Mouse (Mus musculus) ovary, adult 18-20 months (tissue): ENCODE data around the gene Napsa.

Source experiments
- DNase-seq: peaks from one replicate; pipeline ENCODE4 v3.0.0; 2022; ENCODE audit warnings: low spot score, mixed read lengths

Napsa gene

DNA sequence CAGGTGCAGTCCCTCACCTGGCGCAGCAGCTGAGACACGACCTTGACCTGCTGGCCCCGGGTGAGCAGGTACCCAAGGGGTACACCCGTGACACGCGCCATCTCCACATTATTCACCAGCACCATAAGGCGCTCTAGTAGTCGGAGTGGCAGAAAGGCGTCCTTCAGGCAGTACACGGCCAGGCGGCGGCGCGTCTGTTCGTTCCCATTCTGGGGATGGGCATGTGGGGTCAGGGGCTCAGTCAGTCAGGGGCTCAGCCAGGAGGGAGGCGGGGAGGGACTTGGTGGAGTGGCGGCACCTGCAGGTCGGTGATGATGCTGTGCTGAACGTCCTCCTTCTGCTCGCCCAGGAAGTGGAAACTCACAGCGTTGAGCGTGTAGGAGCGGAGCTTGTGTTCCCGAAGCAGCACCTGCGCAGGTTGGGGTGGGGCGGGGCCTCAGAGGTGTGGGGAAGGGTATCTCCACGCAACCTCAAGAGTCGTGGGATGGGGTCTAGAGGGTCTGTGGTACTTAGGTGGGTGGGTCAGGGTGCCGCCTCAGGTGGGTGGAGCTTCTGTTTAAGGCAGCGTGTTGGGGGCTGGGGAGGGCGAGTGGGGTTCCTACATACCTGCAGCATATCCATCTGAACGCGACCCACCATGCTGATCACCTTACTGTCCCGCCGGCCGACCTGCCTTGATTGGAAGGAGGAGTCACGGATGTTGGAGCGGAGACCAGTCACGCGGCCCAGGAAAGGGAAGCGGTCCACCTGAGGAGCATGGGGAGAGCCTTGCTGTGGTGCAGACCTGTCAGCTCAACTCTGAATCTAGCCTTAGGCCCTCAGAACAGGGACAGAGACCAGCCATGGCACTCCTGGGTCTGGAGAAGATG is 33.2 kb upstream of the Napsa start:
- DNase-seq = no peak

- DNase-seq = no peak
Measured at GRCm38 (mm10) chr7:44542555-44542954, 29.6 kb upstream of the Napsa start.

GRCm38 (mm10) chr7:44543071-44543470 is 29.1 kb upstream of the Napsa start:
- no peak for DNase-seq

DNA sequence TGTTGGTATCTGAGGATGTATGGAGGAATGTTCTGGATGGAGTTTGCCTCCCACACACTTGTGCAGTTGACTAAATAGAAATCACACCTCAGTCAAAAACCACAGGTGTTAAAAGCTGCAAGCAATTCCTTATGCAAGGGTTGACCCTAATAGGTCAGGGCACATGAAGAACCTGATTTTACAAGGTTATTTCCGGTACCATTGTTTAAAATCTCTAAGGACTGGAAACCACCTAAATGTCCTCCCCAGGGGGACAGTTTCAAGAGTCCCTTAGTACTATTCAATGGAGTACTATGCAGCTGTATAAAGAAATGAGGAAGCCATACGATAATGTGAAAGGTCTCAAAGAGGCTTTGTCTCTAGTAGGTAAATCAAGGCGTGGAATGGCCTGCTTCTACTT is 25.9 kb upstream of the Napsa start:
- DNase-seq = no peak

DNA sequence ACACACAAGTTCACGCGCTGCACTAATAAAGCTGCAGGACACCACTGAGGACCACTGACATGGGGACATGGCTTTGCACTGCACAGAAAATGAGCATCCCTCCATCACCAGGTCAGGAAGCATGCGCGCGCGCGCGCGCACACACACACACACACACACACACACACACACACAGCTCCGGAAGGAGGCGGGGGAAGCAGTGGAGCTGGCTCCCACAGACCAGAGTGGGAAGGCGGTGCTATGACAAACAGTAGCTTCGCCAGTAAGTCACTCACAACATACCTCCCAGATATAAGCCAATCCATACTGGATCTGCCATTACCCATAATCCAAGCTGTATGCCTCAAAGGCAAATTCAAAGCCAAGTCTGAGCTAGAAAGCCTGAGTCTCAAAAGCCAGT is 25.1 kb upstream of the Napsa start:
- DNase-seq = no peak

GRCm38 (mm10) chr7:44547725-44548124 is 24.5 kb upstream of the Napsa start:
- DNase-seq = no peak

- peak; percentile 98 for DNase-seq
Measured at GRCm38 (mm10) chr7:44548497-44549087, 23.6 kb upstream of the Napsa start, which contains the start of gene Pold1. TSS of gene Pold1 (minus strand) at chr7:44548849.

- DNase-seq = no peak
Measured at GRCm38 (mm10) chr7:44549621-44550408, 22.4 kb upstream of the Napsa start.

- DNase-seq = no peak
Measured at GRCm38 (mm10) chr7:44550409-44550678, 21.8 kb upstream of the Napsa start.

DNA sequence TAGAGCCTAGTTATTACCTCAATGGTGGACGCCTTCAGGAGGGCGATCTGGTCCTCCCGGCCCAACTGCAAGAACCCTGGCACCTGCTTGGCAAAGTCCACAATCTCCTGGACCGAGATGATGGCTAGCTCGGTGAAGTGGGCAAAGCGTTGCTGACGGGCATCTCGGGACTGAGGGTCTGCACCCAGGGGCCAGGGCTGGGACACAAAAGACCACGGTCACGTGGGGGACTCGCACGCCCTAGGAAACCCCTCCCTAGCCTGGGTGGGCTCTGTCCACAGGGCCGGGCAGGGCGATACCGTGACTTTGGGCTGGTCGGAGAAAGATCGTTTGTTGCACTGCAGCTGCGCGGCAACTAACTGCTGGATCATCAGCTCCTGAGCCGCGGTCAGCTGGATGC is 20.9 kb upstream of the Napsa start:
- no peak for DNase-seq

DNA sequence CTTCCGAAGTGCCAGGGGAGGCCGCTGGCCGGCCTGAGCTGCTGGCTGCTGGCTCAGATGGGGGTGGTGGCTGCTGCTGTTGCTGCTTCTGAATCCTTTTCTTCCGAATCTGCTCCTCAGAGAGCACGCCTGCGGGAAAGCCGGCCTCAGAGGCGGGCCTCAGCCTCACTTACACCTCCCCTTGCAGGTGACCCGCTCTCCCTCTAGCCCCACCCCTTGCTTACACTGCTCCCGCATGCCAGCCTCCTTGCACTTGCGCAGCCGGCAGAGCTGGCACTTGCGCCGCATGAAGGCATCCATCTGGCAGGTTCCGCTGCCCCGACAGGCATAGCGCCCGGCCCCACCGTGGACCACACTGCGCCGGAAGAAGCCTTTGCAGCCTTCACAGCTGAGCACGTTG is 20.4 kb upstream of the Napsa start:
- no peak for DNase-seq

DNA sequence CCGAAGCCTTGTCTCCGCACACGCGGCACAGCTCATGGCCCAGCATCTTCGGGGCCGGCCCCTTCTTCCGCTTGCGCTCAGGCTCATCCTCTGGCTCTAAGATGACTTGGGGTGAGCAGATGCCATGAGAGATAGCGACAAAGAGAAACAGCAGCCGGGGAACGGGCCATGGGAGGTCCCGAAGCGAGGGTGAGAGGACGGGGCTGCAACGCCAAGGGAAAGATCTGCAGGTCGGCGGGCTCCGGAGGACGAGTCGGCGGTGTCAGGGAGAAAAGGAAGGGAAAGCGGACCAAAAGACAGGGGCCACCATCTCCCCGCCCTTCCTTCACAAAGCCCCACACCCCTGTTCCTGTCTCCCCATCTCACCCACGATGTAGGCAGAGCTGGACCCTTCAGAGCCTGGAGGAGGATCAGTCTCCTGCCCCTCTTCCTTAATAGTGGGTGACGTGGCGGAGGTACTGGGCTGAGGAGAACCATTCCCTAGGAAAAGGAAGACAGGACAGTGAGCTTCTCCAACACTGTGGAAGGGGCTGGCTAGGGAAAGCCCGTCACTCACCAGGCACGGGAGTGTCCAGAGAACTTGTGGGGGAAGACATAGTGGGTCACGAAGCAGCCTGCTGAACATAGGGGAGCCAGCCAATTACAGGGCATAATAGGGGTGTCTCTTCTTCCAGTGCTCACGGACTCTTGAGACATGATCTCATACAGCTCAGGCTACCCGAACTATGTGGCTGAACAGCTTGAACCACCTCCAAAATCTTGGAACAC is 19.9 kb upstream of the Napsa start:
- no peak for DNase-seq

DNA sequence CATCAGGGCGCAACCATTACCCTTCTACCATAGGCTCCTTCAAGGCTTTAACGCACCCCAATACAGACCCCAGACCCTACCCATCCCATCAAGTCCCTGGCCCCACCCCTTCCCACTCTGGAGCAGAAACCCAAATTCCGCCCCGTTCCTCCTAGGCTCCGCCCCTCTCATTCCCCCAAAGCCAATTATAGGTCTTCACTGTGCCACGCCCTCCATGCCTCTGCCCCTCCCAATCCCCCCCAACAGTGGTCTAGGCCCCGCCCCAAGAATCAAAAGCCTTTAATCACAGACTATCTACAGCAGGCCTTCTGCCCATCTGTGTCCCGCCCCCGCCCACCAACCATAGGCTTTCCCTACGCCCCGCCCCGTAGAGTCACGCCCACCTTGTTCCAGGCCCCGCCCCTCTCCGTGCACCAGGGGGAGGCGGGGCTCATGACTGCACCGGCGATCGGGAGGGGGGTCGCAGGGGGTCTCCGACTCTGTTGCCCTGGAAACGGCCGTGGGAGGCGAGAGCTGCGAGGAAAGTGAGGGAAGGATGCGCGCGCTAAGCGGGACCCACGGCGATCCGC is 18.9 kb upstream of the Napsa start:
- peak; percentile 59 for DNase-seq

DNA sequence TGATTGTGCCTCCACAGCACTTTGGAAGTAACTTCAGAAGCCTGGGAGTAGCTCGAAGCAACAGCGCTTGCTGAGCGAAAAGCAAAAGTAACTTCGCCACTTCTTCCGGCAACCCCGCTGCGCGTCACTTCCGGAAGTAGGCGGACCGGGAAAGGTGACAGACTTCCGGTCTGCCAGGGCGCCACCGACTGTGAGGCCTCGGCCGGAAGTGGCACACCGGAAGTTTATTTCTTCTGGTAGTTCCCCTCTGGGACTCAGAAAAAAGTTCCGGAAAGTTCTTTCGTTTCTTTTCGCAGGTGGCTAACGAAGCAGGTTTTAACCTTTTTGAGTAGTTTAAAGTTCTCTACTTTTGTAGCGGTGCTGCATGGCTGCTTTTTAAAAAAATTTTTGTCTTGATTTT is 18.4 kb upstream of the Napsa start, which contains the start of gene Nr1h2:
Nr1h2 (minus strand) TSS at position 126 of the 400 bp plus-strand sequence.
- DNase-seq = peak; percentile 95

GRCm38 (mm10) chr7:44557629-44558028 is 14.6 kb upstream of the Napsa start:
- no peak for DNase-seq

- DNase-seq = no peak
Measured at GRCm38 (mm10) chr7:44560435-44561400, 11.5 kb upstream of the Napsa start.

DNA sequence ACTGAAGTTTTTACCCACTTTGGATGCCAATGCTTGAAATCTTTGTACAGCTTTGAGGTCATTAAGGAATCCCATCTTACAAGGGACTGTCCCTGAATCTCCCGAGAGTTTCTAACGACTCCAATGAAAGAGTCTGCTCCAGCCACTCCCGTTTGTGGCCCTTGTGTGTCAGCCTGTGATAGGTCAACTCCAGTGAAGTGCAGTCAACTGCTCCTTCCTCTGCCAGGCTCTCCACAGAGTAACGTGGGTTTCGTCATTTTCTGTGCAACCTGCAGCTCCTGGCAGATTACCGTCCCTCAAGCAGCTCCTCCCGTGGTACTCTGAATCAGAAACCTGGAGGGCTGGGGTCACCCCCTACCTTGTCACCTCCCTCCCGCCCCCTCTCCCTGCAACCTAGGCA is 8.9 kb upstream of the Napsa start:
- DNase-seq = no peak

DNA sequence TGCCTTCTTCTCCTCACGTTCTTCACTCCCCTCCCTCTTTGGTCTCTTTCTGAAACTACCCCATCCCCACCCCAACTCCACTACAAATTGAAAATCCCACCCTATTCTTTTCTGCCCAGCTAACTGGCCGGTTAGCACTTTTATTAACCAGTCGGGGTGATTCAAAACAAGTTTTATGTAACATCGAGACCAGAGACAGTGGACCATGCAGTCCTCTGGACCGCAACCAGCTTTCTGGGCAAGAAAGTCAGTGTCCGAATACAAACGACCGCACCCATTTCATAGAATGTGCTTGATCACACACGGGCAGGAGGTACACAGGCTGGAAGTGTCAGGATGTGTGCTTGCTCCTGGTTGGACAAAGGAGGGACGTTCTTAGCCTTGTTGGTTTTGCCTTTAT is 7.7 kb upstream of the Napsa start:
- DNase-seq = no peak

GRCm38 (mm10) chr7:44565414-44565813 is 6.8 kb upstream of the Napsa start:
- DNase-seq = no peak

- DNase-seq = no peak
Measured at GRCm38 (mm10) chr7:44568803-44569202, 3.4 kb upstream of the Napsa start.

GRCm38 (mm10) chr7:44570989-44571388 is 1.2 kb upstream of the Napsa start:
- DNase-seq = no peak
